Mouse (Mus musculus) adrenal gland, postnatal 10 days (tissue): ENCODE results near the gene Spata4. TPM values are rescaled to one million over a fixed set of nuclear protein-coding genes. Genes with fewer than 3 reads are reported as not detected.

Experiments used
- total RNA-seq, 2 experiments: library from RNA; stranded (reverse); gene quantifications; 2 replicates each; pipeline ENCODE4 v1.2.3; 2021

Spata4 gene
- total RNA-seq, 2 experiments from 2014 or later, result not detected

Other genes with a start within 250 kb of the Spata4 start
- gene Asb5, start 71.2 kb upstream of the Spata4 start, total RNA-seq, result 1 to 10 TPM; 3.0 to 9.8 TPM
- gene Spcs3, start 70.8 kb upstream of the Spata4 start, total RNA-seq, result 10 to 100 TPM; 40.3 to 43.2 TPM